Mouse (Mus musculus) erythroblast, embryonic 14.5 days (primary cell): ENCODE measurements around the gene Mcoln2.

Experiments used
- GATA1 ChIP-seq: IDR thresholded peaks from 2 replicates; pipeline ENCODE4 v1.6.1; 2012; ENCODE audit warnings: low read length, inconsistent platforms, mixed read lengths
- TAL1 ChIP-seq: IDR thresholded peaks from 3 replicates; pipeline ENCODE4 v1.6.1; 2012; ENCODE audit warnings: low read length, inconsistent platforms, mixed read lengths

- TF ChIP-seq GATA1 (no peak), TAL1 (no peak)
These were observed 84.9 kb downstream of the Mcoln2 start for GRCm38 (mm10) chr3:146234530-146234929.
